Comparison of ENCODE assay signal across 15 mouse cellular contexts in the genomic region with DNA sequence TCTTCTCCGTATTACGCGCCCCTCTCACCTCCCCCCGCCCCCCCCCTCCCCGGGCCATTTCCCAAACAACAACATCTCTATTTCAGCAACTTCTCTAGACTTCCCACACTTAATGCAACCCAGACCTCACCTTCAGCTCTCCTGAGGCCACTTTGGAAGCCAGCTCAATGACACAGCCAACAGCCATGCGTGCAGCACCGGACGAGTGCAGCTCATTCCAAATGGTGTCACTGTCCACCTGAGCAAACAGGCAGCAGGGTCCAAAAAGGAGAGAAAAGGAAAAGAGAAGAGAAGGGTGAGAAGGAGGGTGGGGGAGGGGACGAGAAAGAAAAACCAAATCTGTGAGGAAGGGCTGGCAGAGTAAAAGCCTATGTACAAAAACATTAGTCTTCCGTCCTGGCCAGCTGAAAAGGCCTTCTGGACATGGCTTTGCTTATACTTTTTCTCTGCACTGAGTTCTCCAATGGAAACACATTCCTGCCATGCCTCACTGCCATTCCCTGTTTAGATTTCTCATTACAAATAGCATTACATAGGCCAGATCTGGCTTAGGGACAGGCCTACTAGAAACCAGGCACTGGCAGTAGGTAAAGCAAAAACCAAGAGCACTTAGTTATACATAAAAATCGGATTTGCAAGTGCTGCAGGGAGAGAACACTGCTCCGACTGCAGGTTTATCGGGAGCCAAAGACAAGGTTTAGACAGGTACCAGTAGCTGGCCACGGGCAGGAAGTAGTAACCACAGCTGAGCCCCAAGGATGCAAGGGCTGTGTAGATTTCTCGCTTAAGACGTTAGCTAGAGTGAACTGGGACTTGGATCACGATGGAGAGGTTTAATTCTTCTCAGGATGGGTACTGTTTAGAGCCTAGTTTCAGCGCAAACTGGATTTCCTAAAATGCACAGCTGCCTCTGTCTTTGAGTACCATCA.
DNase-seq lines count a peak whose midpoint lies in the region; ATAC-seq and TF ChIP-seq lines count a peak whose summit lies in the region.
"Had no signal": no experiment of that assay in that cellular context is flagged by ENCODE, and none has a peak within 500 bp of the region (broad histone marks: within the 10 kb centered on the region; RNA-seq: fewer than 3 reads in every experiment).

No protein-coding gene starts in this region.

- 0 out of 2 replicates have a peak, but pooled peaks have one; percentile 41 for ATAC-seq in heart, embryonic 16.5 days (replicated peaks; ENCODE audit: extremely low read depth, insufficient read depth, low FRiP score)
- ATAC-seq in granulocyte monocyte progenitor cell, adult 5-6 weeks (replicated peaks; ENCODE audit: poor library complexity, severe bottlenecking) = no peak
- ATAC-seq: forebrain, postnatal 0 days; midbrain, embryonic 16.5 days; Patski had no signal

- WGBS in heart, embryonic 16.5 days = 73% methylated on average over 18 of the region's 18 CpGs
- 85% methylated on average over 18 of the region's 18 CpGs for WGBS in limb, embryonic 10.5 days
- 51% methylated on average over 18 of the region's 18 CpGs for WGBS in thymus, adult 2 months

- H3K27ac ChIP-seq in heart, embryonic 16.5 days (ENCODE audit: low read length) = no peak overlapping the region
- H3K27ac ChIP-seq in limb, embryonic 10.5 days = peak overlapping the region; percentile 47
- H3K27ac ChIP-seq in thymus, adult 2 months (ENCODE audit: control insufficient read depth, insufficient read depth, low read length) = no peak overlapping the region
- H3K27ac ChIP-seq: hindbrain, embryonic 15.5 days had no signal

- H3K4me1 ChIP-seq in heart, embryonic 16.5 days (ENCODE audit: control insufficient read depth, insufficient read depth, low read length) = peaks cover 2% of the 10 kb centered on the region
- peaks cover 14% of the 10 kb centered on the region for H3K4me1 ChIP-seq in limb, embryonic 10.5 days
- H3K4me1 ChIP-seq in thymus, adult 2 months (replicated peaks; ENCODE audit: control insufficient read depth, insufficient read depth, low read length) = peaks cover 3% of the 10 kb centered on the region; the same call in 1 of the 2 replicates
- H3K4me1 ChIP-seq: hindbrain, embryonic 15.5 days had no signal

- H3K9me3 ChIP-seq in heart, embryonic 16.5 days (replicated peaks; ENCODE audit: control insufficient read depth, low read length) = no peaks in the 10 kb centered on the region
- no peaks in the 10 kb centered on the region for H3K9me3 ChIP-seq in limb, embryonic 10.5 days (replicated peaks)
- H3K9me3 ChIP-seq: hindbrain, embryonic 15.5 days had no signal

- TF ChIP-seq POLR2A in thymus, adult 2 months (IDR thresholded peaks at IDR 0.05; ENCODE audit: control insufficient read depth, extremely low read depth, insufficient read depth, low read length, poor library complexity) = no peak

- no peak overlapping the region for H3K4me2 ChIP-seq in heart, embryonic 16.5 days (ENCODE audit: low read depth, low read length)
- H3K4me2 ChIP-seq: hindbrain, embryonic 15.5 days; lung, embryonic 14.5 days had no signal

- no peak overlapping the region for H3K4me3 ChIP-seq in heart, embryonic 16.5 days (ENCODE audit: low read length)
- H3K4me3 ChIP-seq in limb, embryonic 10.5 days = no peak overlapping the region
- H3K4me3 ChIP-seq in thymus, adult 2 months (ENCODE audit: control insufficient read depth, insufficient read depth, low read length) = no peak overlapping the region
- H3K4me3 ChIP-seq: hindbrain, embryonic 15.5 days had no signal

- H3K36me3 ChIP-seq in heart, embryonic 16.5 days (ENCODE audit: control insufficient read depth, insufficient read depth) = no peaks in the 10 kb centered on the region
- H3K36me3 ChIP-seq in limb, embryonic 10.5 days = no peaks in the 10 kb centered on the region
- H3K36me3 ChIP-seq in thymus, adult 2 months (ENCODE audit: control insufficient read depth, insufficient read depth, low read length) = no peaks in the 10 kb centered on the region
- H3K36me3 ChIP-seq: hindbrain, embryonic 15.5 days had no signal

- no peaks in the 10 kb centered on the region for H3K27me3 ChIP-seq in heart, embryonic 16.5 days (ENCODE audit: control insufficient read depth, insufficient read depth, low read length)
- no peaks in the 10 kb centered on the region for H3K27me3 ChIP-seq in limb, embryonic 10.5 days (ENCODE audit: low read depth, poor library complexity, severe bottlenecking)
- H3K27me3 ChIP-seq in thymus, adult 2 months (ENCODE audit: control insufficient read depth, insufficient read depth, low read length) = no peaks in the 10 kb centered on the region
- H3K27me3 ChIP-seq: hindbrain, embryonic 15.5 days; Patski had no signal

- no peak overlapping the region for H3K9ac ChIP-seq in heart, embryonic 16.5 days (ENCODE audit: low read length)
- H3K9ac ChIP-seq: forebrain, postnatal 0 days; hindbrain, embryonic 15.5 days; lung, embryonic 14.5 days had no signal

- no peak for TF ChIP-seq CTCF in thymus, adult 2 months (IDR thresholded peaks at IDR 0.05; ENCODE audit: borderline replicate concordance, control insufficient read depth, extremely low read depth, insufficient read depth, low read length, poor library complexity)

- DNase-seq in heart, adult 9 months (ENCODE audit: low spot score in 2 of 2) = no peak
- peak; percentile 54 for DNase-seq in embryo, embryonic 10 days (ENCODE audit: low spot score)
- DNase-seq in limb, embryonic 10.5 days (ENCODE audit: low spot score) = no peak
- DNase-seq in thymus, adult 2 months = peak; percentile 24
- DNase-seq in MN1 (ENCODE audit: low spot score) = no peak
- no peak for DNase-seq in right cerebral cortex, postnatal 36 days (ENCODE audit: low spot score in 2 of 2)
- DNase-seq: cerebellum, postnatal 25 days; forebrain, postnatal 0 days; kidney, postnatal 10 days had no signal

Comparison
In these comparisons a context has a peak if more than half of its experiments do, and no peak if none do; other contexts are left out.
1. DNase-seq: peak in embryo, embryonic 10 days (single experiment) and thymus, adult 2 months (single experiment); none in heart, adult 9 months (0 of 2), limb, embryonic 10.5 days (single experiment), MN1 (single experiment) and right cerebral cortex, postnatal 36 days (0 of 2).